In genomic region chr16:29786540-29786939, GRCm38 (mm10) we compare ENCODE assay signal across 19 mouse cellular contexts.
"Had no signal": no experiment of that assay in that cellular context is flagged by ENCODE, and none has a peak within 500 bp of the region (broad histone marks: within the 10 kb centered on the region; RNA-seq: fewer than 3 reads in every experiment).

No protein-coding gene starts in this region.

- ATAC-seq: hindbrain, embryonic 16.5 days; inflammation-experienced regulatory T-cells, adult 6 months had no signal

- H3K27ac ChIP-seq: left cerebral cortex, adult 2 months; macrophage; neural tube, embryonic 12.5 days; neural tube, embryonic 15.5 days had no signal

- H3K4me3 ChIP-seq: left cerebral cortex, adult 2 months; liver, embryonic 13.5 days; neural tube, embryonic 12.5 days; neural tube, embryonic 15.5 days; stomach, embryonic 15.5 days had no signal

- H3K9ac ChIP-seq: liver, embryonic 13.5 days; neural tube, embryonic 12.5 days; neural tube, embryonic 15.5 days; stomach, embryonic 15.5 days had no signal

- H3K27me3 ChIP-seq: liver, embryonic 13.5 days; stomach, embryonic 15.5 days had no signal

- H3K36me3 ChIP-seq: liver, embryonic 13.5 days; neural tube, embryonic 12.5 days; neural tube, embryonic 15.5 days; stomach, embryonic 15.5 days had no signal

- H3K4me2 ChIP-seq: liver, embryonic 13.5 days; neural tube, embryonic 12.5 days; neural tube, embryonic 15.5 days had no signal

- H3K4me1 ChIP-seq: neural tube, embryonic 12.5 days; neural tube, embryonic 15.5 days had no signal

- H3K9me3 ChIP-seq: liver, embryonic 13.5 days; neural tube, embryonic 12.5 days; neural tube, embryonic 15.5 days; stomach, embryonic 15.5 days had no signal

- DNase-seq: kidney, adult 11 months; kidney, adult 9 months; kidney, postnatal 14 days; layer of hippocampus, postnatal 36 days; liver, embryonic 13.5 days; lung, postnatal 14 days; midbrain, embryonic 14.5 days; right cerebral cortex, postnatal 25 days; spleen, adult 18-20 months; thymus, adult 2 months; thymus, postnatal 14 days; thymus, postnatal 4 days had no signal
